13 mouse cellular contexts compared by ENCODE assay signal in genomic region chr12:84181999-84182398, GRCm38 (mm10). TPM values are rescaled to one million over a fixed set of nuclear protein-coding genes. Genes with fewer than 3 reads are reported as not detected.
DNase-seq lines count a peak whose midpoint lies in the region; ATAC-seq and TF ChIP-seq lines count a peak whose summit lies in the region.
"Had no signal": no experiment of that assay in that cellular context is flagged by ENCODE, and none has a peak within 500 bp of the region (broad histone marks: within the 10 kb centered on the region; RNA-seq: fewer than 3 reads in every experiment).

No protein-coding gene starts in this region.

- no peak for TF ChIP-seq EP300 in lung, postnatal 0 days (IDR thresholded peaks at IDR 0.05)
- TF ChIP-seq EP300 in liver, postnatal 0 days (IDR thresholded peaks at IDR 0.05; ENCODE audit: low read depth) = no peak

- peak overlapping the region; percentile 75; the same call in 1 of the 2 replicates for H3K27ac ChIP-seq in heart, embryonic 15.5 days
- H3K27ac ChIP-seq in lung, embryonic 16.5 days (ENCODE audit: low read length) = peak overlapping the region; percentile 34
- no peak overlapping the region; the same call in 1 of the 2 replicates for H3K27ac ChIP-seq in lung, postnatal 0 days (ENCODE audit: low read length)
- peak overlapping the region; percentile 74 for H3K27ac ChIP-seq in forebrain, embryonic 14.5 days (ENCODE audit: low read depth, low read length)
- peak overlapping the region; percentile 99; the same call in 1 of the 2 replicates for H3K27ac ChIP-seq in liver, postnatal 0 days (ENCODE audit: low read depth)
- H3K27ac ChIP-seq: heart, adult 2 months; liver, embryonic 14.5 days had no signal

- H3K4me2 ChIP-seq in heart, embryonic 15.5 days = peak overlapping the region; percentile 28; the same call in 1 of the 2 replicates
- H3K4me2 ChIP-seq in lung, embryonic 16.5 days (ENCODE audit: low read depth, low read length) = no peak overlapping the region
- H3K4me2 ChIP-seq in lung, postnatal 0 days (replicated peaks; ENCODE audit: low read depth, low read length) = no peak overlapping the region
- 0 out of 2 replicates have a peak overlapping the region, but pooled peaks have one; percentile 22 for H3K4me2 ChIP-seq in forebrain, embryonic 14.5 days (ENCODE audit: low read length)
- no peak overlapping the region for H3K4me2 ChIP-seq in liver, postnatal 0 days (ENCODE audit: low read depth, low read length)

- no peaks in the 10 kb centered on the region for H3K9me3 ChIP-seq in heart, embryonic 15.5 days (replicated peaks)
- H3K9me3 ChIP-seq in lung, embryonic 16.5 days (ENCODE audit: control insufficient read depth, low read length) = no peaks in the 10 kb centered on the region
- no peaks in the 10 kb centered on the region for H3K9me3 ChIP-seq in lung, postnatal 0 days (ENCODE audit: low read length)
- H3K9me3 ChIP-seq in forebrain, embryonic 14.5 days (replicated peaks; ENCODE audit: control insufficient read depth, low read length) = no peaks in the 10 kb centered on the region; the same call in 1 of the 2 replicates
- no peaks in the 10 kb centered on the region; the same call in 1 of the 2 replicates for H3K9me3 ChIP-seq in liver, postnatal 0 days (ENCODE audit: low read length)

- no peak for TF ChIP-seq CTCF in lung, postnatal 0 days (IDR thresholded peaks at IDR 0.05)
- TF ChIP-seq CTCF in liver, postnatal 0 days (IDR thresholded peaks at IDR 0.05; ENCODE audit: low read depth) = no peak

- H3K36me3 ChIP-seq in heart, embryonic 15.5 days = no peaks in the 10 kb centered on the region
- no peaks in the 10 kb centered on the region for H3K36me3 ChIP-seq in lung, embryonic 16.5 days (ENCODE audit: control insufficient read depth, insufficient read depth, low read length)
- H3K36me3 ChIP-seq in lung, postnatal 0 days (ENCODE audit: insufficient read depth, low read length) = no peaks in the 10 kb centered on the region
- H3K36me3 ChIP-seq in forebrain, embryonic 14.5 days (ENCODE audit: control insufficient read depth, insufficient read depth, low read length) = no peaks in the 10 kb centered on the region
- peaks cover 19% of the 10 kb centered on the region for H3K36me3 ChIP-seq in liver, postnatal 0 days (replicated peaks; ENCODE audit: insufficient read depth, low read length)

- H3K4me3 ChIP-seq in heart, embryonic 15.5 days = no peak overlapping the region
- H3K4me3 ChIP-seq in lung, embryonic 16.5 days (ENCODE audit: low read length) = no peak overlapping the region
- no peak overlapping the region for H3K4me3 ChIP-seq in lung, postnatal 0 days (ENCODE audit: low read depth, low read length)
- H3K4me3 ChIP-seq in forebrain, embryonic 14.5 days (ENCODE audit: low read depth, low read length) = no peak overlapping the region
- no peak overlapping the region for H3K4me3 ChIP-seq in liver, postnatal 0 days (ENCODE audit: low read depth, low read length)
- H3K4me3 ChIP-seq: heart, adult 2 months had no signal

- peaks cover 78% of the 10 kb centered on the region for H3K4me1 ChIP-seq in heart, embryonic 15.5 days (replicated peaks)
- peaks cover 74% of the 10 kb centered on the region for H3K4me1 ChIP-seq in lung, embryonic 16.5 days (replicated peaks; ENCODE audit: control insufficient read depth, insufficient read depth, low read length)
- peaks cover 68% of the 10 kb centered on the region for H3K4me1 ChIP-seq in lung, postnatal 0 days (ENCODE audit: insufficient read depth, low read depth, low read length)
- peaks cover 51% of the 10 kb centered on the region for H3K4me1 ChIP-seq in forebrain, embryonic 14.5 days (ENCODE audit: control insufficient read depth, insufficient read depth, low read length)
- peaks cover 69% of the 10 kb centered on the region for H3K4me1 ChIP-seq in liver, postnatal 0 days (ENCODE audit: insufficient read depth)

- no peak for DNase-seq in heart, postnatal 4 days
- no peak for DNase-seq in lung, postnatal 0 days (ENCODE audit: low spot score)
- peak; percentile 38 for DNase-seq in forebrain, embryonic 14.5 days (ENCODE audit: low spot score)
- DNase-seq in liver, postnatal 0 days = no peak
- no peak for DNase-seq in gastrocnemius, postnatal 10 days
- no peak for DNase-seq in Muller cell, postnatal 12 days (ENCODE audit: inconsistent ontology term)
- DNase-seq: heart, adult 2 months; layer of hippocampus, postnatal 36 days; right cerebral cortex, postnatal 4 days; thymus, adult 2 months had no signal

- ATAC-seq in heart, embryonic 15.5 days (replicated peaks; ENCODE audit: insufficient number of reproducible peaks, insufficient read depth, low FRiP score, low read depth) = no peak
- ATAC-seq in lung, embryonic 16.5 days (ENCODE audit: low read depth) = no peak
- ATAC-seq in lung, postnatal 0 days = no peak
- ATAC-seq in forebrain, embryonic 14.5 days = 0 out of 2 replicates have a peak, but pooled peaks have one; percentile 1
- ATAC-seq in liver, postnatal 0 days = no peak

- no peak overlapping the region for H3K9ac ChIP-seq in heart, embryonic 15.5 days
- no peak overlapping the region; the same call in 1 of the 2 replicates for H3K9ac ChIP-seq in lung, embryonic 16.5 days (ENCODE audit: low read length)
- no peak overlapping the region for H3K9ac ChIP-seq in lung, postnatal 0 days (replicated peaks; ENCODE audit: low read depth)
- H3K9ac ChIP-seq in forebrain, embryonic 14.5 days (ENCODE audit: low read length) = no peak overlapping the region
- H3K9ac ChIP-seq in liver, postnatal 0 days (replicated peaks) = no peak overlapping the region

- H3K27me3 ChIP-seq in heart, embryonic 15.5 days = no peaks in the 10 kb centered on the region
- H3K27me3 ChIP-seq in lung, embryonic 16.5 days (ENCODE audit: control insufficient read depth, insufficient read depth, low read depth, low read length) = no peaks in the 10 kb centered on the region
- H3K27me3 ChIP-seq in lung, postnatal 0 days (replicated peaks; ENCODE audit: insufficient read depth, low read length) = no peaks in the 10 kb centered on the region
- H3K27me3 ChIP-seq in forebrain, embryonic 14.5 days (replicated peaks; ENCODE audit: control insufficient read depth, insufficient read depth, low read length) = no peaks in the 10 kb centered on the region
- H3K27me3 ChIP-seq in liver, postnatal 0 days (ENCODE audit: insufficient read depth, low read length) = no peaks in the 10 kb centered on the region

- 73% methylated on average over 6 of the region's 6 CpGs for WGBS in heart, embryonic 15.5 days
- WGBS in lung, embryonic 16.5 days = 59% methylated on average over 6 of the region's 6 CpGs
- WGBS in lung, postnatal 0 days = 49% methylated on average over 6 of the region's 6 CpGs
- 37% methylated on average over 6 of the region's 6 CpGs for WGBS in forebrain, embryonic 14.5 days
- 71% methylated on average over 6 of the region's 6 CpGs for WGBS in liver, postnatal 0 days (ENCODE audit: insufficient replicate concordance)

RNA-seq across cellular contexts. Expression of gene Pnma1, which starts 33.7 kb away (rescaled TPM):
- 0.42 and 0.55 TPM in 2 replicates for polyA plus RNA-seq in heart, embryonic 15.5 days (2015; fragmentation: Nextera tagmentation; extraction: Ambion mirVana)
- total RNA-seq in heart, postnatal 4 days (2021) = under 1 TPM; 0.54 to 0.62 TPM
- 2.0 and 2.2 TPM in 2 replicates for polyA plus RNA-seq in lung, embryonic 16.5 days (2015; fragmentation: Nextera tagmentation; extraction: Ambion mirVana)
- 1.9 and 2.9 TPM in 2 replicates for polyA plus RNA-seq in lung, postnatal 0 days (2015; fragmentation: Nextera tagmentation; extraction: Ambion mirVana)
- 4.1 and 6.0 TPM in 2 replicates for polyA plus RNA-seq in forebrain, embryonic 14.5 days (2014; fragmentation: Nextera tagmentation; extraction: Ambion mirVana)
- 0.28 and 0.35 TPM in 2 replicates for polyA plus RNA-seq in liver, postnatal 0 days (2015; fragmentation: Nextera tagmentation; extraction: Ambion mirVana)
- under 1 TPM; 0.23 to 0.54 TPM for total RNA-seq in gastrocnemius, postnatal 10 days (2021)

RNA-seq across cellular contexts. Expression of gene Elmsan1, which starts 36.7 kb away (rescaled TPM):
- polyA plus RNA-seq in heart, embryonic 15.5 days (2015; fragmentation: Nextera tagmentation; extraction: Ambion mirVana) = 6.0 and 10.0 TPM in 2 replicates
- 10 to 100 TPM; 18.5 to 18.6 TPM for total RNA-seq in heart, postnatal 4 days (2021)
- polyA plus RNA-seq in lung, embryonic 16.5 days (2015; fragmentation: Nextera tagmentation; extraction: Ambion mirVana) = 11.1 and 12.1 TPM in 2 replicates
- 5.9 and 6.7 TPM in 2 replicates for polyA plus RNA-seq in lung, postnatal 0 days (2015; fragmentation: Nextera tagmentation; extraction: Ambion mirVana)
- 3.2 and 3.4 TPM in 2 replicates for polyA plus RNA-seq in forebrain, embryonic 14.5 days (2014; fragmentation: Nextera tagmentation; extraction: Ambion mirVana)
- 2.6 and 2.8 TPM in 2 replicates for polyA plus RNA-seq in liver, postnatal 0 days (2015; fragmentation: Nextera tagmentation; extraction: Ambion mirVana)
- 10 to 100 TPM; 15.6 to 18.5 TPM for total RNA-seq in gastrocnemius, postnatal 10 days (2021)

Comparison
In these comparisons a context has a peak if more than half of its experiments do, and no peak if none do; other contexts are left out.
1. H3K4me2 ChIP-seq: peak in heart, embryonic 15.5 days (single experiment) and forebrain, embryonic 14.5 days (single experiment); none in lung, embryonic 16.5 days (single experiment), lung, postnatal 0 days (single experiment) and liver, postnatal 0 days (single experiment).